Mouse (Mus musculus): ENCODE data around the gene Med23.

DNA sequence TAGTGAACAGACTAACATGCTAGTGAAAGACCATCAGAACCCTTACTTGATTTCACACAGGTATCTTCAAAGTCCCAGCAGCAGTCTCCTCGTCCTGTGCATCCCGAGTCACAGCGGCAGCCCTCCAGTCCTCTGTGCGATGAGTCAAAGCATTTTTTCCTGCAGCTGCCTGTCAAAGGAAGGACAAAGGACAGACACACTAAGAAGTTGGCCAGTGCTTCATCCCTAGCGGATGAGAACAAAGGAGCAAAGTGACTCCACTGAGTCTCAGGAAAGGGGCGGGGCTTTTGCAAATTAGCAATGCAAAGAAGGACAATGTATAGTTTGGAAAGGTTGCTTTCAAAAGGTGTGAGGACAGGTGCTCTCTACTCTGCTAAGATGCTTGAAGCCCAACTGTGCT, 43.7 kb upstream of the Med23 start:
- TF ChIP-seq CTCF (IDR thresholded peaks at IDR 0.05) (no peak), EP300 (IDR thresholded peaks at IDR 0.05) (no peak)

All from lung, postnatal 0 days (tissue).